Mouse (Mus musculus) testis, postnatal 10 days (tissue): ENCODE measurements around the gene Zfp40.
"Not testable (repeated sequence)": the region's sequence is repeated elsewhere in the genome, so short reads cannot be mapped to it uniquely, and the experiment has no call there.

Experiments used
- DNase-seq: peaks from one replicate; pipeline ENCODE4 v3.0.0; 2021; ENCODE audit warnings: low spot score

Gene Zfp40

GRCm38 (mm10) chr17:23192453-23193379 lies at the start of gene Zfp40:
Gene Zfp40 (minus strand): TSS chr17:23193252.
- DNase-seq = peak; percentile 96

- DNase-seq = no peak
These were observed 25.3 kb upstream of the Zfp40 start for GRCm38 (mm10) chr17:23218320-23218719.

GRCm38 (mm10) chr17:23199856-23200255 lies 6.8 kb upstream of the Zfp40 start:
- DNase-seq = not testable (repeated sequence)

GRCm38 (mm10) chr17:23193441-23193840 lies 389 bp upstream of the Zfp40 start:
- DNase-seq = peak; percentile 55

- DNase-seq = no peak
These were observed 5.4 kb downstream of the Zfp40 start for GRCm38 (mm10) chr17:23187680-23188079.
